Mouse (Mus musculus) lung, adult 2 months (tissue): ENCODE results near the gene Coro2b.

Experiments
- CTCF ChIP-seq: fragments of 200-500 bp; IDR thresholded peaks from 2 replicates; pipeline ENCODE4 v1.5.1; 2011; ENCODE audit warnings: mild to moderate bottlenecking, low read length, control low read depth; ENCODE audit not compliant: insufficient read depth
- POLR2A ChIP-seq: fragments of 200-500 bp; IDR thresholded peaks from 2 replicates; pipeline ENCODE4 v1.6.1; 2011; ENCODE audit warnings: low read depth, mild to moderate bottlenecking, control low read depth, low read length, borderline replicate concordance; ENCODE audit errors: extremely low read depth

- TF ChIP-seq CTCF: no peak
- no peak for TF ChIP-seq POLR2A
Observed at GRCm38 (mm10) chr9:62377897-62378296, 158.9 kb downstream of the Coro2b start.
